Mouse (Mus musculus): Measurements from ENCODE around the gene Dll4.

DNA sequence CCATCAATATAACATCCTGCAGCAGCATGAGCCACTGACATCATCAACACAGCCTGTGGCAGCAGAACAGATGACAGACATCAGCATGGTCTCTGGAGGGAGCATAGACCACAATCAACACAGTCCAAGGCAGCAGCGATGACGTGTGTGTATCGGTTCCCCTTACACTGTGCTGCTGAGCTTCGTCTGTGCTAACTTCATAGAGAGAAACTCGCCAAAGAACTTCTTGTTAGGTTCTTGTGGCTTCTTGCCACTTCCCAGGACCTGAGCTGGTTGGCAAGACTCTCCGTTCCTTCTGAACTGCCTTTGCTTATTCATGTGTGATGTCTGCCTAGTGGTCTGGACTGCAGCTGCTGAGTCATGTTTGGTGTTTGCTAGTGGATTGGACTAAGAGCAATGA, 32.7 kb downstream of the Dll4 start:
- TF ChIP-seq CTCF (IDR thresholded peaks at IDR 0.05) (no peak), EP300 (IDR thresholded peaks at IDR 0.05) (no peak)

Data from lung, postnatal 0 days (tissue).